Mouse (Mus musculus): ENCODE results near the gene Adgra1. TPM values are rescaled to one million over a fixed set of nuclear protein-coding genes. Genes with fewer than 3 reads are reported as not detected.

Gene Adgra1
- total RNA-seq (2014; fragmentation: Nextera tagmentation) (not detected in 2 replicates), total RNA-seq (2017) (not detected in 2 replicates)

- ATAC-seq (replicated peaks; ENCODE audit: low FRiP score, low TSS enrichment, poor library complexity, severe bottlenecking): no peak
Measured at GRCm38 (mm10) chr7:139834036-139834435, at the start of gene Adgra1. TSS of gene Adgra1 (plus strand) at chr7:139834174.

GRCm38 (mm10) chr7:139787382-139787781, 46.6 kb upstream of the Adgra1 start:
- no peak for ATAC-seq (replicated peaks; ENCODE audit: low FRiP score, low TSS enrichment, poor library complexity, severe bottlenecking)

DNA sequence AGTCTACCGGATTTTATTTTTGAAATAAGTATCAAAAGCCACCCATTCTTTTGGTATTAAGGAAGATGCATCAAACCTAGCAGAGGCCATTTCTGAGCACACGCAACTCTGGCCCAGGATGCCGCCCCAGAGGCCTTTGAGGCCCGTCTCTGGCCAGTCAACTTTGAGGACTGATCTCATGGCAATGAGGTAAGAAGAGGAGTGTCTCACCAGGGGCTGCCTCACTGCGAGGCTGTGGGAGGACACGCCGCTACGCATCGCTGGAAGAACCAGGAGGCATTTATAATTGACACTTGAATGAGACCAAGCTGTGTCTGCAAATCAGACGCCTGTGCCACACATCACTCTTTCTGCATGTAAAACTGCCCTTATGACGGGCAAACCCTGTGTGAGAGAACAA, 45.0 kb upstream of the Adgra1 start:
- no peak for ATAC-seq (replicated peaks; ENCODE audit: low FRiP score, low TSS enrichment, poor library complexity, severe bottlenecking)

- ATAC-seq (replicated peaks; ENCODE audit: low FRiP score, low TSS enrichment, poor library complexity, severe bottlenecking): no peak
Measured at GRCm38 (mm10) chr7:139789718-139790117, 44.3 kb upstream of the Adgra1 start.

DNA sequence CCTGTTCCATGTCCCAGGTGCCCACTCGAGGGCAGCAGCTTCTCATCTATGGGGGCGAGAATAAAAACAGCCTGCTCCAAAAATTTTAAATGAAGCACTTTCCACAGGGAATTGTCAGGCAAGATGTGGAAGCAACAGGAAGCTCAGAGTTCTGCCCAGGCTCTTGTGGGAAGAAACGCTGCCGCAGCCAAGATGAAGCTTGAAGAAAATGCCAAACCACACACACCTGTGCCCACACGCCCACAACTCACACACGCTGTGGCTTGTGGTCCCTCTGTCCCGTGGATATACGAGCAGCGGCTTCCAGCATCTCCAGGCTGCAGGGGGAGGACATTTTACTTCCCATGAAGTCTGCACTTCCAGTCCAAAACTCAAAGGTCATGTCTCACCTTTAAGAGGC, 42.4 kb upstream of the Adgra1 start:
- no peak for ATAC-seq (replicated peaks; ENCODE audit: low FRiP score, low TSS enrichment, poor library complexity, severe bottlenecking)

DNA sequence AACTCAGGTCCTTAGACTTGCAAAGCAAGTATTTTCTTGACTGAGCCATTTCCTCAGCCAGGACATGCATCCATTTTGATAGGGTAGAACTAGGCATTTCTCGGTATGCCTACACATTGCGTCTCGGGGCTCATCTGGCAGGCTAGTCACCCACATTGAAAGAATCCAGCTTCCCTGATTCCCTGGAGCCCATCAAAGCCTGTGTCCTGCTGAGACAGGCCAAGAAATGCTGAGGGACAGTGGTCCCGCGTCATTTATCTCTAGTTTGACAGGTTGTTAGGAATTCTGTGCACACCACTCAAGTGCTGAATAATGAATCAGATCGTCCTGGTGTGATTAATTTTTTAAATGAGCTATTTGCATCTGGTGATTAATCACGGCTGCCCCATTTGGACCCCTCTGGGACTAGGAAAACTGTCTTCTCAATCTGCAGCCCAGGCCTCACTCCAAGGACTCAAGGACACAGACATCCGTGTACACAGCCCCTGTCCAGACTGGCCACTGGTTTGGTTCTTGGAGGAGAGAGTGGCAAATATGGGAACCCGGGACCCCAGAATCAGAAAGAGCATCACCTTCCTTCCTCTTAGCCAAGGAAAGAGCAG, 38.9 kb upstream of the Adgra1 start:
- ATAC-seq (replicated peaks; ENCODE audit: low FRiP score, low TSS enrichment, poor library complexity, severe bottlenecking): no peak

- no peak for ATAC-seq (replicated peaks; ENCODE audit: low FRiP score, low TSS enrichment, poor library complexity, severe bottlenecking)
Measured at GRCm38 (mm10) chr7:139797186-139798109, 36.5 kb upstream of the Adgra1 start.

DNA sequence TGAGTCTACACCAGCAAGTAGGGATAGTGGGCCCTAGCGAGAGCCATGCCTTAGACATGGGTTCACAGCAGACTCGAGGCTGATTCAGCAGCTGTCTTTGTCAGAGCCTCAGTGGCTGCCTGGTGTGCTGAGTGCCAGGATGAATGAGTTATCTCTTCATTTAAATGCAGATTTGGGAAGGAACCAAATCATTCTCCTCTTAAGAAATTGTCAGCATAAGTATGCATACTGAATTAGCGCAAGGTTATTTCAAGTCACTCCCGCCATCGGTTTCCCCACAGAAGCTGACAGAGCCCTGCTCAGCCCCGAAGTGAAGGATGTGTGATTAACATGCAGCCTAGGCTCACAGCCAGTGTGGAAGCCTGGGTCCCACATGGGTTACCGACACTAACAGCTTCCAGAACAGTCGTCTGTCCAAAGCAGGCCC, 27.8 kb upstream of the Adgra1 start:
- ATAC-seq (replicated peaks; ENCODE audit: low FRiP score, low TSS enrichment, poor library complexity, severe bottlenecking): no peak

DNA sequence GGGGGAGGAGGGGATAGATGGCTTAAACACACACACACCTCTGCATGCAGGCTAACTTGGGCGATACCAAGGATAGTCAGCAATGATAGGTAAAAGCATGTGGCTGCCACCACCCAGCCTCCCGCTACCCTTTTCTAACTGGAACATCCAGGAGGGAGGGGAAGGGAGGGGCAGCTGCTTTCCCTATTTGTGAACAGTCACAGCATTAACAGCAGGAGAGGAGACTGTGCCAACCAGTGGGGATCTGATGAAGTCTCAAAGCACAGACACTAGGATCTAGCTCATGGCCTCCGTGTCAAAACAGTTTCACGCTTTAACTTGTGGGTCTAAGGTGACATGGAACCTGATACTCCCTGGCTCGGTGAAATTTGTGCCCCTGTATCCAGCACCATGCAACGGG, 23.9 kb upstream of the Adgra1 start:
- no peak for ATAC-seq (replicated peaks; ENCODE audit: low FRiP score, low TSS enrichment, poor library complexity, severe bottlenecking)

- no peak for ATAC-seq (replicated peaks; ENCODE audit: low FRiP score, low TSS enrichment, poor library complexity, severe bottlenecking)
Measured at GRCm38 (mm10) chr7:139811706-139812105, 22.3 kb upstream of the Adgra1 start.

DNA sequence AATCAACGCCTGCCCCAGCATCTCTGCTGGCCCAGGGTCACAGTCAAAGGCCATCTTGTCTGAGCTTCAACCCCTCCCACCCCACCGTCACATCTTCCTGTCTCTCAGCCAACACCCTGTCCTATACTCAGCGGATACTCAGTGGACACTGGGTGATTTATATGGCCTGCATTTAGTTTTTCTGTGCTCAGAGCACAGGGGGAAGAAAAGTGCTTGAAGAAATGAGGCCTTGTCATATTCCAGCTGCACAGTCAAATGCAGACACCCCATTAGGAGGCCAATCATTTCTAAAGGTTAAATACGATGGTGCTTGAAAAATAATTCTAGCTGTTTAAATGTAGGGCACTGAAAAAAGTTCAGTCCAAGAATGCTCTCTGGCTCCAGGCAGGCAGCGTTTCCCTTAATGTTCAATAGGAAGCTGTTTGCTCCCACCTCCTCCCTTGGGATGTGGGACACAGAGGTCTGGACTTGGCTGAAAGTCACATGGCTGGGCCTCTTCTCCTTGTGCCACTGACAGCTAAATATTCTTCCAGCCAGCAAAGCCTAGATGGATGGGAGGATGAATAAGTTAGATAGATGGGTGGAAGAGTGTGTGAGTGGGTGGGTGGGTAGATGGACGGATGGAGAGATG, 20.3 kb upstream of the Adgra1 start:
- ATAC-seq (replicated peaks; ENCODE audit: low FRiP score, low TSS enrichment, poor library complexity, severe bottlenecking): no peak

GRCm38 (mm10) chr7:139822301-139823010, 11.5 kb upstream of the Adgra1 start:
- ATAC-seq (replicated peaks; ENCODE audit: low FRiP score, low TSS enrichment, poor library complexity, severe bottlenecking): no peak

DNA sequence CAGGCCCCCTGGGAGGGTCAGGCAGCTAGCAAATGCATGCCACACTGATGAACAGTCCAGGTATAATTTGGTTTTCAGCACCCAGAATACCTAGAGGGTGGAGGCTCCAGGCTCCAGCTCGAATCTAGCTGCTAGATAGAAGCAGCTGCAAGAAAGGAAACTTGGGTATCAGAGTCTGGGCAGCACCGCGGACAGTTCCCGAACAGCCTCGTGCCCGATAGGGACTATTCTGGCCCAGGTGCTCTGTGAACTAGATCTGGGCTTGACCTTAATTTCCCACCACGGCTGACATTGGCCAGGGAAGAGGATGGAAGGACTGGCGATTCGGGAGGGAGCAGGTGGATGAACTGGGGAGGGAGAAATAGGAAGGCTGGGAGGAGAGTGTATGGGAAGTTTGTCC, 6.3 kb upstream of the Adgra1 start:
- ATAC-seq (replicated peaks; ENCODE audit: low FRiP score, low TSS enrichment, poor library complexity, severe bottlenecking): no peak

GRCm38 (mm10) chr7:139833532-139833931, 442 bp upstream of the Adgra1 start:
- ATAC-seq (replicated peaks; ENCODE audit: low FRiP score, low TSS enrichment, poor library complexity, severe bottlenecking): no peak

- no peak for ATAC-seq (replicated peaks; ENCODE audit: low FRiP score, low TSS enrichment, poor library complexity, severe bottlenecking)
Measured at GRCm38 (mm10) chr7:139835140-139836131, 1.5 kb downstream of the Adgra1 start.

DNA sequence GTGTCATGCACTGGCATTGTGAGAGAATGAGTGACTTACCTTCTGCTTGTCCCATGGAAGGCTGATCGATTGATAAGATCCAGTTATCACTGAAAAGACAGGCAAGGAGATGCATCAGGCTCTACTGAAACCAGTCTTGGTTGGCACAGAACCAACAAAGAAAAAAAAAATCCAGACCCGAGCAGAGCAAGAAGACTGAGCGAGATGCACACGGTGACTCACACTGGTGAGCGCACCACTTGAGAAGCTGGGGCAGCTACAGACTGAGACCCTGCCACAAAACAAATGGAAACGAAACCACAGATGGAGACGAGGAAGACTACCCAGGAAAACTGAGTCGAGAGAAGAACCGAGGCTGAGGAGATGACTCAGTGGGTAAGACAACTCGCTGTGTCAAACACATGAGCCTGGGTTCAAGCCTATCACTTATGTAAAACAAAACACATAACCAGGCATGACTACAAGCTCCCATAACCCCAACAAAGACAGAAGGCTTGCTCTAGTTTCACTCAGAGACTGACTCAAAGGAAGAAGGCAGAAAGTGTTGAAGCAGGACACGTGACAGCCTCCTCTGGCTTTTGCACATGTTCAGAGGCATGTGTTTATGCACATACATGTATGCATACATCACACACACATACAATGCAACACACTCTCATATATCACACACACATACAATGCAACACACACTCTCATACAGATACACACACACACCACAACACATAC, 6.6 kb downstream of the Adgra1 start:
- ATAC-seq (replicated peaks; ENCODE audit: low FRiP score, low TSS enrichment, poor library complexity, severe bottlenecking): no peak

GRCm38 (mm10) chr7:139842397-139842796, 8.4 kb downstream of the Adgra1 start:
- no peak for ATAC-seq (replicated peaks; ENCODE audit: low FRiP score, low TSS enrichment, poor library complexity, severe bottlenecking)

- ATAC-seq (replicated peaks; ENCODE audit: low FRiP score, low TSS enrichment, poor library complexity, severe bottlenecking): no peak
Measured at GRCm38 (mm10) chr7:139843140-139843539, 9.2 kb downstream of the Adgra1 start.
